Mouse (Mus musculus) heart, embryonic 12.5 days (tissue): ENCODE results near the gene Nxph4. TPM values are rescaled to one million over a fixed set of nuclear protein-coding genes. Genes with fewer than 3 reads are reported as not detected.

Experiments
- ATAC-seq: fragments of 200-750 bp; cut with Nextera tagmentation; 2 replicates; pipeline ENCODE4 v1.8.0; 2017; ENCODE audit warnings: moderate TSS enrichment, moderate library complexity; ENCODE audit not compliant: insufficient number of reproducible peaks, low FRiP score
- H3K27ac ChIP-seq: fragments of 300-500 bp; sonication (generic); 2 replicates; pipeline ENCODE4 v1.5.1; 2016; ENCODE audit warnings: mild to moderate bottlenecking, moderate library complexity; ENCODE audit not compliant: poor library complexity, severe bottlenecking
- H3K27me3 ChIP-seq: fragments of 300-500 bp; sonication (generic); replicated peaks from 2 replicates; pipeline ENCODE4 v1.6.1; 2016; ENCODE audit warnings: mild to moderate bottlenecking, moderate library complexity
- H3K36me3 ChIP-seq: fragments of 300-500 bp; sonication (generic); 2 replicates; pipeline ENCODE4 v1.6.1; 2016; ENCODE audit warnings: mild to moderate bottlenecking, moderate library complexity
- H3K4me1 ChIP-seq: fragments of 300-500 bp; sonication (generic); replicated peaks from 2 replicates; pipeline ENCODE4 v1.6.1; 2016; ENCODE audit warnings: mild to moderate bottlenecking
- H3K4me2 ChIP-seq: fragments of 300-500 bp; sonication (generic); 2 replicates; pipeline ENCODE4 v1.6.1; 2016; ENCODE audit warnings: mild to moderate bottlenecking, moderate library complexity
- H3K4me3 ChIP-seq: fragments of 300-500 bp; sonication (generic); 2 replicates; pipeline ENCODE4 v1.5.1; 2016; ENCODE audit warnings: mild to moderate bottlenecking
- H3K9ac ChIP-seq: fragments of 300-500 bp; sonication (generic); 2 replicates; pipeline ENCODE4 v1.6.1; 2016; ENCODE audit warnings: mild to moderate bottlenecking, moderate library complexity
- H3K9me3 ChIP-seq: fragments of 300-500 bp; sonication (generic); replicated peaks from 2 replicates; pipeline ENCODE4 v1.6.1; 2016; ENCODE audit warnings: mild to moderate bottlenecking, moderate library complexity
- WGBS: fragments of 180-500 bp; shearing (Covaris S2); methylation state at CpG from one replicate; pipeline ENCODE4 v1.1.7; 2016; 5-methylcytosine and 5-hydroxymethylcytosine counted together
- polyA plus RNA-seq: library from polyadenylated mRNA; unstranded; fragments of >200 nt; fragmentation: Nextera tagmentation; extraction: Ambion mirVana; gene quantifications from 2 replicates; pipeline ENCODE4 v1.2.1, GENCODE M21; 2016

The Nxph4 gene
- polyA plus RNA-seq, 1 experiment from 2014 or later: 0.65 TPM

DNA sequence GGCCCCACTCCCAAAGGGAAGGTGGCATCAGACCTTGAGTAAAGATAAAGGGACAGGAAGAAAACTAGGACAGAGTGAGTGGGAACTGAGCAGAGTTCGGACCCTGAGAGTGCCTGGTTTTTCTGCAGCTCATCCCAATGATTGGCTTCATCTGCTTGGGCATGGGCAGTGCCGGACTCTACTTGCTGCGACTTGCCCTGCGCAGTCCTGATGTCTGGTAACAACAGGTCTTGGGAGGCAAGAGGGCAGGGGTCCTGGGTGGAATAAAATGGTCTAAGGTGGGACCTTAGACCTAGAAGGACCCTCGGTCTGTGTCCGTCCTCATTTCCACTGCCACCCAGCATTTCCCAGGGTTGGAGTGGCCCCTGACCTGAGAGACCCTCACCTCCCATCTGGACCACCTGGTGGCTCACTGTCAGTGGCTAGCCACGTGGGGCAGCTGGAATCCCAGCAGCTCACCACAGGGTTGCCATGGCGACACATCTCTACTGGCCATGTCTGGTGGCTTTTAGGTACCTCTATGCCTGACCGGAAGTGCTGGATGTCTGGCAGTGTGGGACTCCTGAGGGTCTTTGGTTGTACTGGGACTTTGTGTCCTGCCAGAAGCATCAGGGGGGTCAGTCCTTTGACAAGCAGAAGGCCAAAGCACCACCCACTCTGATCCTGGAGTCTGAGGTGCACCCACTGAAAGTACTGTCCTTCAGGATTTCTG, 18.9 kb downstream of the Nxph4 start:
- H3K9ac ChIP-seq: no peak overlapping the region
- peak overlapping the region; percentile 84 for H3K4me2 ChIP-seq
- H3K4me3 ChIP-seq: 0 out of 2 replicates have a peak overlapping the region, but pooled peaks have one; percentile 2
- ATAC-seq: no peak
- H3K9me3 ChIP-seq: no peaks in the 10 kb centered on the region
- H3K36me3 ChIP-seq: peaks cover 34% of the 10 kb centered on the region
- H3K27me3 ChIP-seq: peaks cover 76% of the 10 kb centered on the region
- WGBS: 30% methylated on average over 9 of the region's 9 CpGs
- H3K4me1 ChIP-seq: peaks cover 58% of the 10 kb centered on the region
- no peak overlapping the region for H3K27ac ChIP-seq

DNA sequence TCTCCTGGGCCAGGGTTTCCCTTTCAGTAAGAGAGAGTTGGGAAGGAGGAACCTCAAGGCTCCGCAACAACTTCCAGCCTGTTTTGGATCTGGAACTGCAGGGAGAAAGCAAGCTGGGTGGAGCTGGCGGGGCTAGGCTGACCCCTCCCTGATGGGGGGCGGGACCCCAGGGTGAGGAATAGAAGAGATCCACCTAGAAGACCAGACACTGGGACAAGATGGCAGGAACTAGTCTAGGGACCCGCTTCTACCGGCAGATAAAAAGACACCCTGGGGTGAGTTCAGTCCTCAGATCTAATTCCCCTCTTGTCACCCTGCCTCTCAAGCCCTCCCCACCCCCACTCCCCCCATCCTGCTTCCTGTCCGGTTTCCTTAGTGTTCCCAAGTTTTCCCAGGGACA, 19.6 kb downstream of the Nxph4 start, which contains the start of gene Ndufa4l2:
TSS of gene Ndufa4l2 (plus strand) at position 204 of the 400 bp plus-strand sequence.
- Histone ChIP-seq H3K27me3 (peaks cover 83% of the 10 kb centered on the region), H3K9ac (0 out of 2 replicates have a peak within 1 kb of the TSS, but pooled peaks have one; percentile 19), H3K4me2 (peak within 1 kb of the TSS; percentile 84), H3K9me3 (no peaks in the 10 kb centered on the region), H3K36me3 (peaks cover 27% of the 10 kb centered on the region), H3K4me1 (peaks cover 59% of the 10 kb centered on the region), H3K27ac (no peak within 1 kb of the TSS), H3K4me3 (peak within 1 kb of the TSS; percentile 23)
- 9% methylated on average over 6 of the region's 6 CpGs for WGBS
- ATAC-seq: no peak

DNA sequence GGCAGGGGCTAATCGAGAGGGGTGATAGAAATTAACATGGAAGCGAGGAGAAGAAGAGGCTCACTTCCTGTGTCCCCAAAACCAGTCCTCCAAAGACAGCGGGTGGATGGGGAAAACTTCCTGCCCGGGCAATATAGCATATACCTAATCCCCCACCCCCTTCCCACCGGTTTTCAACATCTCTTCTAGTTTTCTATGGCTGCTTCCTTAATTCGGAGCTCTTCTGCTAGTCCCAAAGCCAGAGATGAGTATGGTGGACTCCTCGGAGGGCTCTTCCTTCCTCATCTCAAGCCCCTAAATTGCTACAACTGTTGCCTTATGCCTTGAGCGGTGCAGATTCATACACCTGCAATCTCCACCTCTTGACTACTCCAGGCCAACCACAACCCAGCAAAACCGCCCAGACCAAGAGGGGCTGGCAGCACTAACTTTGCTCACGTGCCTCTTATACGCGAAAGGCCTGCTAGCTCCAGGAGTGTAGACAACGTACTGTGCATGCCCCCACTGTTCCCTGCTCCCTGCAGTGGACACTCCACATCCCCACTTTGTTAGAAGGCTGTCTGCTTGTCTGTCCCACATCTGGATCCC, 20.2 kb downstream of the Nxph4 start:
- H3K9me3 ChIP-seq: no peaks in the 10 kb centered on the region
- no peak overlapping the region for H3K9ac ChIP-seq
- WGBS: 9% methylated on average over 13 of the region's 13 CpGs
- ATAC-seq: no peak
- H3K4me3 ChIP-seq: 0 out of 2 replicates have a peak overlapping the region, but pooled peaks have one; percentile 2
- peak overlapping the region; percentile 84 for H3K4me2 ChIP-seq
- H3K27me3 ChIP-seq: peaks cover 89% of the 10 kb centered on the region
- H3K36me3 ChIP-seq: peaks cover 22% of the 10 kb centered on the region
- H3K27ac ChIP-seq: no peak overlapping the region
- H3K4me1 ChIP-seq: peaks cover 64% of the 10 kb centered on the region

DNA sequence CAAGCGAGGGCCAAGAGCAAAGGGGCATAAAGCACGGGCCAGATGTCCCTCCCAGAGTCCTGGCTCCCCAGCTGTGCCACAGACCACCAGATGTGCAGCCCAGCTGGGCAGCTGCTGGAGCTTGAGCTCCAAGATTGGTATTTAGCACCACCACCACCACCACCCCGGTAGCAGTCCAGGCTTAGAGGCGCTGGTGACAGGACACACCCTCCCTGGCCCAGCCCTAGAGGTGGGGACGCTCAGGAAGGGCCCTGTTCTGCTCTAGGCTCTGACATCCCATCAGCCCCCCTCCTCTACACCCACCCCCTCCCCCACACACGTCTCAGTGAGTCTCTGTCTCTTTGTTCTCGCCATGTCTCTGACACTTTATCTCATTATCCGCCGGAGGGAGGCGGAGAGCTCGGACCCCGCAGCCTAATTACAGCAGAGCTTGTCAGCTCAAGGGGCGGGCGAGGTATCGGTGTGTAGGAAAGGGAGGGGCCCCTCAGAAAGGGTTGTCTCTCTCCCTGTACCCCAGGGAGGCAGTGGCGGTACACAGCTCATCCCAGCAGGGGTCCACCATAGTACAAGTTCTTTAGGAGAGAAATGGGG, 20.8 kb downstream of the Nxph4 start:
- peak overlapping the region; percentile 19; the same call in 1 of the 2 replicates for H3K9ac ChIP-seq
- H3K4me2 ChIP-seq: peak overlapping the region; percentile 84
- under 1% methylated on average over 16 of the region's 16 CpGs for WGBS
- peaks cover 69% of the 10 kb centered on the region for H3K4me1 ChIP-seq
- no peak overlapping the region for H3K27ac ChIP-seq
- ATAC-seq: 0 out of 2 replicates have a peak, but pooled peaks have one; percentile 27
- H3K4me3 ChIP-seq: peak overlapping the region; percentile 23
- peaks cover 88% of the 10 kb centered on the region for H3K27me3 ChIP-seq
- peaks cover 16% of the 10 kb centered on the region for H3K36me3 ChIP-seq
- H3K9me3 ChIP-seq: no peaks in the 10 kb centered on the region

DNA sequence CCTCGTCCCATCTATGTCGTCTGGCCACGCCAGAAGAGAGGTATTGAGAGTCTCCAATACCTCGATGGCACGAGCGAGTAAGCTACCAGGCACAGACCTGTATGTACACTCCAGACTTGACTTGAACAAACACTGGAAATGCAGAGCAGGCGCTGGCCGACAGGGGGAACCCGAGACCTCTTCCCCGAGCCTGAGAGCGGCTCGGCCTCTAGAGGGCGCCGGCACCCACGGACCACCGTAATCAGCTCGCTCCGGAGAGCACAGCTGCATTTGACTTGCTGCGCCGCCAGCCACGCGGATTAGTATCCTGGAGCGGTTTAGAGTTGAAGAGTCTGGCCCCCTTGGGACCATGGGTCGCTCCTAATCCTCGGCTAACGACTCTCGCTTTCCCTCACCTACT, 21.5 kb downstream of the Nxph4 start:
- peak; percentile 10; the same call in 1 of the 2 replicates for ATAC-seq
- peaks cover 8% of the 10 kb centered on the region for H3K36me3 ChIP-seq
- peak overlapping the region; percentile 48 for H3K4me3 ChIP-seq
- peaks cover 76% of the 10 kb centered on the region for H3K4me1 ChIP-seq
- no peak overlapping the region for H3K27ac ChIP-seq
- H3K9me3 ChIP-seq: no peaks in the 10 kb centered on the region
- under 1% methylated on average over 27 of the region's 27 CpGs for WGBS
- peaks cover 88% of the 10 kb centered on the region for H3K27me3 ChIP-seq
- peak overlapping the region; percentile 84 for H3K4me2 ChIP-seq
- H3K9ac ChIP-seq: peak overlapping the region; percentile 19; the same call in 1 of the 2 replicates

DNA sequence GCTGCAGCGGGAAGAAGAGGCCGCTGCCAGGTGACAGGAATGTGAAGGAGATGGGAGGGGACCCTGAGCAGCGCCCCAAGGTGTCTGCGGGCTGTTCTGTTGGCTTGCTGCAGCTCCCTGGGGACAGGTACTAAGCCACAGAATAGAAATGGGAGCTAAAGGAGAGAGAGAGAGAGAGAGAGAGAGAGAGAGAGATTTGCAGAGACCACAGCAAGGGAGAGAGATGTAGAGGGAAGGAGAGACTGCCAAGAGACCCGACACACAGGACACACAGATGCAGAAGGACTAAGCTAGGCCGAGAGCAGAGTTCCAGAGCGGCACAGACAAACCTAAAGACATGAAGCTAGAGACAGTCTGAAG, 22.1 kb downstream of the Nxph4 start:
- Histone ChIP-seq H3K27me3 (peaks cover 88% of the 10 kb centered on the region), H3K9me3 (no peaks in the 10 kb centered on the region), H3K36me3 (peaks cover 3% of the 10 kb centered on the region; the same call in 1 of the 2 replicates), H3K4me3 (peak overlapping the region; percentile 48), H3K27ac (no peak overlapping the region), H3K9ac (no peak overlapping the region), H3K4me1 (peaks cover 75% of the 10 kb centered on the region), H3K4me2 (peak overlapping the region; percentile 84)
- 6% methylated on average over 7 of the region's 7 CpGs for WGBS
- no peak for ATAC-seq

DNA sequence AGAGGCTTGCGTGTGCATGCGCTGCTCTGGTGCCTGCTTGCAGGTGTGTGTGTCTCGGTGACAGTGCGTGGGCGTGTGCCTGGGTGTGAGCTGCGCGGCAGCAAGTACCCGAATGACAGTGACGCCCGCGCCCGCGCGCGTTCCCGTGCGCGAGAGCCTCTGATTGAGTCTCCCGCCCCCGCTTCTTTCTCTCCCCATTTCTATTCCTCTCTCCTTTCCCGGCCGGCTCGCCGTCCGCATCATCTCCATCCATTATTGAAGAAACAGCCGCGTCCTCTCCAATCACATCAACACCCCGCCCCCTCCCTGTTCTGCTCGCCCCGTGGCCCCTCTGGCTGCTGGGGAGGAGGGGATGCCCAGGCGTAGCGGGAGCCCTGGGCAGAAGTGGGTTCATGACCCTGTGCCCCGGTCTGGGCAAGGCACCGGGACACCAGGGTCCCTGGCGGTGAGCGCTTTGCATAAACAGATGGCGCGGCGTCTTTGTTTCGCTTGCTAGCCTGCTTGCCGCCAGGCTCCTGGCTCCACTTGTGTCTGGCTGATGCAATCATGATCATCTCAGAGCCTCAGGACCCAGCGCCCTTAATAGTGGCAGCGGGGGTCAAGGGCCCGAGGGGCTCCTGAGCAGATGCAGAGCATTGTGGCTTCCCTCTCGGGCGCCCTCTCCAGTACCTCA, 22.6 kb downstream of the Nxph4 start:
- peaks cover 88% of the 10 kb centered on the region for H3K27me3 ChIP-seq
- peak overlapping the region; percentile 84 for H3K4me2 ChIP-seq
- H3K4me1 ChIP-seq: peaks cover 70% of the 10 kb centered on the region
- 1% methylated on average over 46 of the region's 46 CpGs for WGBS
- H3K9me3 ChIP-seq: no peaks in the 10 kb centered on the region
- no peaks in the 10 kb centered on the region for H3K36me3 ChIP-seq
- ATAC-seq: no peak
- H3K9ac ChIP-seq: peak overlapping the region; percentile 59
- peak overlapping the region; percentile 48 for H3K4me3 ChIP-seq
- no peak overlapping the region for H3K27ac ChIP-seq

DNA sequence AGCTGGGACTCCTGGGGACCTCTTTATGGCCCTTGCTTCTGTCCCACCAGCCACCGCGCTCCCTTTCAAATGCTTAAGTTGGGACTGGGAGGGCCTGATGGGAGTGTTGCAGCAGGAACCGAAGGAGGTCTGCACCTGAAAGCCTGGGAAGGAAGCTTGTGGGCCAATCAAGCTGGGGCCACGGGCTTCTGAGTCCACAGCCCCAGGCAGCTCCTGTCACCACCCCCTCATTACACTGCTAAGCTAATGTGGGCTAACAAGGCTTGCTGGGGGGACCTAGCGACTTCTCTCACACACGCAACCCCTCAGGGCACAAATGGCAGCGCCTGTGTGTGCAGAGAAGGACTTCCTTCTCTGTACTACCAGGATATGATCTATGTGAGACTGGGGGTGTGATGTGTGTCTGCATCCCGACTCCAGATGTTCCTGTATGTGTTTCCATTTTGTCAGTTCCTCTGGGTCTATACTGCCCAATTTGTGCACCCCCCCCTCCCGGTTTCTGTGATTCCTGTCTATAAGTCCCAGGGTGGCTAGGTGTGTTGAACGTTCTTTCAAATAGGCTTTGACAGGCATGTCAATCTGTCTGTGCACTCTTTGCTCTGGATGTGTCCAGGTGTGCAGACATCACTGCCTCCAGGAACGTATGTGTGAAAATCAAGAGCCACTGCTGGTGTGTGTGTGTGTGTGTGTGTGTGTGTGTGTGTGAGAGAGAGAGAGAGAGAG, 23.3 kb downstream of the Nxph4 start:
- WGBS: 9% methylated on average over 11 of the region's 11 CpGs
- H3K9ac ChIP-seq: no peak overlapping the region

DNA sequence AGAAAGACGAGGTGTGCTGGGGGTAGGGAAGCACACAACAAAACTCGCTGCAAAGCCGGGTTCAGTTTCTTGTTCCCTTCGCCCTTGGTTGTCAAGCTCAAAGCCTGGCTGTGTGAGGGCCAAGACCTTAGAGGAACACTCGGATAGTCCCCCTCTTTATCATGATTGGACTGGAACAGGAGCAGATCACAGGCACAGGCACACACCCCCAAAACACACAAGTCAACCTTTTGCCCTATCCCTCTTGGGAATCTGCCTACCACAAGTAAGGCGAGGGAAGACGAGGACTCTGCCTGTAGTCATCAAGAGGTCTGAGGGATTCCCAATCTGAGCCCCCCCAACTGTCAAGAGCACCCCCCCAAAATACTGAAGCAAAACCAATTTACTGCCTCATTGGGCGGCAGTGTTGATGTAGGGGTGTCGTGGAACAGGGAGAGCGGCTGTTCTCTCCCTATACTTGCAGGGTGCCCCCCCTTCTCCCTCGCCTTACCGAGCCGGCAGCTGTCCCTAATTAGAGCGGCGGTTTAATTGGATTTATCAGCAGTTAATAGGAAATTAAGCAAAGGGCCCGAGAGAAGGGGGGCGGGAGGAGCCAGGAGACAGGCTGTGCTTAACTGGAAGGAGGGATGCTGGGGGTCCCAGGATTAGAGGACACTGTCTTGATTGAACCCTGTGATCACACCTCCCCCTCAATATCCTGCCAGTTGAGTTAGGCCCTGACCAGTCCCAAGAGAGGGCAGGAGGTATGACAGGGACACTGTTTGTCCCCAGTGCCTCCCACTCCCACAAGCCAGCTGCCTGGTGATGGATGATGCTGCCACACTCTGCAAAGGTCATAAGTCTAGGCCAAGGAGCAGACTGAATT, 24.3 kb downstream of the Nxph4 start:
- H3K9me3 ChIP-seq: no peaks in the 10 kb centered on the region
- peaks cover 55% of the 10 kb centered on the region for H3K4me1 ChIP-seq
- no peak for ATAC-seq
- WGBS: 11% methylated on average over 17 of the region's 17 CpGs
- no peaks in the 10 kb centered on the region; the same call in 1 of the 2 replicates for H3K36me3 ChIP-seq
- no peak overlapping the region for H3K27ac ChIP-seq
- H3K4me3 ChIP-seq: peak overlapping the region; percentile 51; the same call in 1 of the 2 replicates
- H3K27me3 ChIP-seq: peaks cover 80% of the 10 kb centered on the region
- no peak overlapping the region for H3K9ac ChIP-seq
- peak overlapping the region; percentile 86 for H3K4me2 ChIP-seq

More for the DNA sequence above, 23.3 kb downstream of the Nxph4 start:
- Histone ChIP-seq H3K4me3 (peak overlapping the region; percentile 48), H3K9me3 (no peaks in the 10 kb centered on the region), H3K36me3 (no peaks in the 10 kb centered on the region), H3K4me1 (peaks cover 63% of the 10 kb centered on the region), H3K4me2 (peak overlapping the region; percentile 84), H3K27me3 (peaks cover 90% of the 10 kb centered on the region), H3K27ac (no peak overlapping the region)
- ATAC-seq: no peak
